Mouse (Mus musculus): ENCODE measurements around the gene Btbd1.

- TF ChIP-seq CTCF (IDR thresholded peaks at IDR 0.05; ENCODE audit: low read depth, low read length) = no peak
- no peak for TF ChIP-seq POLR2AphosphoS5 (IDR thresholded peaks at IDR 0.05; ENCODE audit: insufficient replicate concordance, low read depth, low read length)
Measured at GRCm38 (mm10) chr7:81854568-81855307, 25.5 kb upstream of the Btbd1 start.
